Mouse (Mus musculus) embryo, embryonic 11 days (tissue): ENCODE results near the gene Cnih1.
"Not testable (repeated sequence)": the region's sequence is repeated elsewhere in the genome, so short reads cannot be mapped to it uniquely, and the experiment has no call there.

ENCODE experiments used
- DNase-seq: peaks from one replicate; pipeline ENCODE4 v3.0.0-alpha.2; 2015

Gene Cnih1

GRCm38 (mm10) chr14:46787787-46788504 lies at the start of gene Cnih1:
Gene Cnih1 (minus strand): TSS chr14:46788411.
- peak; percentile 95 for DNase-seq

GRCm38 (mm10) chr14:46832354-46833272 lies 44.4 kb upstream of the Cnih1 start:
- peak; percentile 50 for DNase-seq

- peak; percentile 98 for DNase-seq
Observed at GRCm38 (mm10) chr14:46831837-46832333, 43.7 kb upstream of the Cnih1 start, which contains the start of gene Cgrrf1. Gene Cgrrf1 (plus strand): TSS chr14:46832125.

DNA sequence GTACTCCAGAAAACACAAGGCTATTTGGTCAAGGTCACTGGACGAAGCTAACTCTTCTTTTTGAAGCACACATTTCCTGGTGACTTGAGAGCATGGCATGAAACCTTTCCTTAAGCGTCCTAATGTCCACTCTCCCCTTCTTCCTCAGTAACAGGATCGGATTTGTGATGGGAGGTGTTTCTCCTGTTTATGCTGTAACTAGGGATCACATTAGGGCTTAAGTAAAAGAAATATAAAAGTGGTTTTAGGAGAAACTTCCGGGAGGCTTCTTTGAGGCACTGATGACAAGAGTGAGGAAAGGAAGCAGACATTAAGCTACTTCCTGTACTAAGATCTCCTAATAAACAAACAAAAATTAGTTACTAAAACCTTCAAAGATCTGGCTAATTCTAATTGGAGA lies 43.1 kb upstream of the Cnih1 start:
- DNase-seq = peak; percentile 17

- DNase-seq = no peak
Observed at GRCm38 (mm10) chr14:46827430-46827829, 39.2 kb upstream of the Cnih1 start.

DNA sequence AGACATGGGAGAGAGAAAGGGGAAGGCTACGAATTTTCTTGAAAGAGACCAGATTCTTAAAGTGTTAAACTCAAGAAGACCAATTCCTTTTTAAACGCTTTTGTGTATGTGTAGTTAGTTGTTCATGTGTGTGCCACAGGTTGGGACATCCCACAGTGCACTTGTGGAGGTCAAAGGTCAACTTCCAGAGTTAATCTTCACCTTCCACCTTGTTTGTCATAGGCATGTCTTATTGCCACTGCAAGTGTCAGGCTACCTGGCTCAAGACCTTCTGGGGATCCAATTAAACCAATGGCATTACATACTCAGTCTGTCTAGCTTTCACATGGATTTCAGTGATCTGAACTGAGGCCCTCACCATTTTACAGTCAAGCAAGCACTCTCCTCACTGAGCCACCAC lies 35.8 kb upstream of the Cnih1 start:
- DNase-seq = no peak

GRCm38 (mm10) chr14:46821873-46822716 lies 33.9 kb upstream of the Cnih1 start, which contains the start of gene Gmfb:
Gene Gmfb (minus strand): TSS chr14:46822242.
- DNase-seq = peak; percentile 96

GRCm38 (mm10) chr14:46821271-46821872 lies 33.2 kb upstream of the Cnih1 start:
- DNase-seq = peak; percentile 29

- DNase-seq = not testable (repeated sequence)
Observed at GRCm38 (mm10) chr14:46819961-46820360, 31.8 kb upstream of the Cnih1 start.

- DNase-seq = no peak
Observed at GRCm38 (mm10) chr14:46818743-46819142, 30.5 kb upstream of the Cnih1 start.

DNA sequence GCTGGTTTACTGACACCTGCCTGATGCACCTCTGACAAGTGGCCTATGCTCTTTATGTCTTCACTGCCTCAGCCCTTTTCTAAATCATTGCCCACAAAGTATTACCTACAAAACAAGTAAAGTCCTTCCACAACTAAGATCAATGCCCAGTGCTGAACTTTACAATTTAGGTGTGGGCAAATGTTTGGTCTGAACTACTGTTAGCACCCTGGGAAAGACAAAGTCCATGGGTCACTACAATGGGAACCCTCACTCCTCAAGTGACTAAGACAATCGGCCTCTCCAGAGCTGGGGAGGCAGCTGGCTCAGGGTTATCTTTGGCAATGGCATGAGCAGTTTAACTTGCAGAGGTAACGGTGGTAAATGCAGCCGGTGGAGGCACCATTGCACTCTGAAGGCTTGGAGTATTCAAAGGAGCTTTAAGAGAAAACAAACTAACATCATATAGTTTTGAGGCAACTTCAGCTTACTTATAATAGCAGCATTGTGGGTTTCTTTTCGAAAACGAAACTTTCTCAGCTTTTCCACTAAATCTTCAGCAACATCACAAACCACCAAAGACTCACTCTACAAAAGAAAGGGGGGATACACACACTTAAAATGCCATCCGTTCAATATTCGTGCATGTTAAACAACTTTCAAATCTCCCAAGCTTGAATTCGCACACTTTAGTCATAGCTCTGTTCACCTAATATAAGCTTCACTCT lies 28.9 kb upstream of the Cnih1 start:
- no peak for DNase-seq

DNA sequence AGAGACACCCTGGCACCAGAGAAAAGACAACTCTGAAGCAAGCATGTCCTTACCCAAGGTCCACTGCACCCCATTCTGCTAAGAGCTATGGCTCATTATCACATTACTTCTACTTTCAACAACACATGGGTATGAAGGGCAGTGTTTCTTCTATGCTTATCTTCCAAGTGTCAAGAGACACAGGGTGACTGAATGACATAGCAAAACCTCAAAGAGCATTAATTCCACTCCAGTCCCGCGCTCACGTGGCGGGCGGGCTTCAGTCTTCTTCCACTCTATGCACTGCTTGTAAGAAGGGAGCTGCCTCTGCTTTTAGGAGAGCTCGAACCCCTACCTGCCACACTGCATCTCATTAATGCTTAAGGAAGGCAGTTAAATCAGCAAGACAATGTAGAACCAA lies 27.4 kb upstream of the Cnih1 start:
- no peak for DNase-seq

DNA sequence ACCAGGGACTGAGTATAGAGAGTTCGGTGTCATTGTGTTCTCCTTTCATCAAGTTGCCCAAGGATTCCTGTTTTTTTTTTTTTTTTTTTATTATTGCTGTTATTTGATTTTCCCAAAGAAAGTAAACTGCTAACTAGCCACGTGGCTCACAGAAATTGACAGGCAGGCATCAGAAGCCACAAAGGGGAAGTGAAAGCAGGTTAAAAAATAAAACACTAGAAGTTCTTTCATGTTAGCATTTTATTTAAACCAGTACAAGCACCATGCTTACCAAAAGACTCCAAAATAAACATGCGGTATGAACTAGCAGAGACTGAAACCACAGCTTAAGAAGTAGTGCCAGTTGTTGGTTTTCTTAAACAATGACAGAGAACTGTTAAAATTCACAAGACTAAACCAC lies 19.7 kb upstream of the Cnih1 start:
- DNase-seq = no peak

DNA sequence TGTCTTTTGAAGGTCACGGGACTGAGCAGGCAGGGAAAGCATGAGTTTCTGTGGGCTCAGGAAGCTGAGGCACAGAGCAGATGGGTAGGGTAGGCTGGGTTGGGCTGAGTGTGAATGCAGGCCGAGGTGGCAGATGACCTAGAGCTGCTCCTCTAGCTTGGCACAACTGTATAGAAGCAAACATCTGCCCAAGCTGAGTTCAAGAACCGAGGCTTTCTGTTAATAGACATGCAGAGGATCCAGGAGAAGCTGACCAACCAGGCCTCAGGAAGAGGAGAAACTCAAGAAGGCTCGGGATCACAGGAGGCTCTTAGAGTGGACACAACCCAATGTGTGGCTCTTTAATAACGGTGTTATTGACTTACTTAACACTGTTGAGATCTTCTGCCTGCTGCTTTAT lies 18.0 kb upstream of the Cnih1 start:
- DNase-seq = no peak

DNA sequence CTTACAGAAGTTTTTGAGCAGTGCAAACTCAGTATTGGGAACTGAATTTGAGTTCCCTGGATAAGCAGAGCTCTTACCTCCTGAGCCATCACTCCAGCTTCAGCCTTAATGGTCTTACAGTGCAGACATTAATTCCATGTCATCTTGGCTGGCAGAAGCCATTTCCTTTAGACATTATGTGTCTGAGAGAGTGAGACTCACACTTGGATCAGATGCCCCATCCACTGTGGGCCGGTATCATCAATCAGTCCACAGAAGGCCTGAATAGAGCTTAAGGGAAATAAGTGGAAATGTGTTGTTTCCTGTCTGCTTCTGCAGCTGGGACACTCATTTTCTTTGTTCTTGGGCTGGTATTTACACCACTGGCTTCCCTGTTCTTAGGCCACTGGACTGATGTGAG lies 15.6 kb upstream of the Cnih1 start:
- no peak for DNase-seq

DNA sequence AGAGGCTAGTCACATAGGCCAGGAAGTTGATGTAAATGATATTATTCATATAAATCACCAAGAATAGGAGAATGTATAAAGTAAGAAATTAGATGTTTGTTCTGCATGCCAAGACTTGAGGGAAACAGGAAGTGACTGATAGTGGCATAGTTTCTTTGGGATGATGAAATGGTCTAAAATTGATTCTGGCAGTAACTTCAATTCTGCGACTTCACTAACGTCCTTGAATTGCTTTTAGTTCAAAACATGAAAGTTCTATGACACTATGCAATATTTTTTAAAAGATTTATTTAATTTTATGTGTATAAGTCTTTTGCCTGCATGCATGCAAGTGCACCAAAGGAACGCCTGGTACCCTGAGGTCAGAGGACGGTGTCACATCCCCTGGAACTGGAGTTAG lies 15.0 kb upstream of the Cnih1 start:
- no peak for DNase-seq

GRCm38 (mm10) chr14:46800684-46801345 lies 12.6 kb upstream of the Cnih1 start:
- no peak for DNase-seq

- no peak for DNase-seq
Observed at GRCm38 (mm10) chr14:46794157-46794556, 5.9 kb upstream of the Cnih1 start.

DNA sequence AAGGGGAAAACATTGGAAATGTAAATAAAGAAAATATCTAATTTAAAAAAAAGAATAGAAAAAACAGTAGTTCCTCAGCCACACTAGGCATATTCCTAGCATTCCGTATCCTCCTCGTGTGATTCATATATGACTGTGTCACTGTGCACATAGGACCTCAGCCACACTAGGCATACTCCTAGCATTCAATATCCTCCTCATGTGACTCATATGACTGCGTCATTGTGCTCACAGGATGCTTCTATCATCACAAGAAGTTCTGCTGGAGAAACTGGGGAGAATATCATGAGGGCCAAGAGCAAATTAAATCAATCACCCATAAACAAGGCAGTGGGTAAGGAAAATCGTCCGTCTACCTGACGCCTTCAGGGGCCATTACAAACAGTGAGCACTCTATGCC lies 2.5 kb upstream of the Cnih1 start:
- no peak for DNase-seq

GRCm38 (mm10) chr14:46790303-46790702 lies 2.1 kb upstream of the Cnih1 start:
- no peak for DNase-seq

- no peak for DNase-seq
Observed at GRCm38 (mm10) chr14:46788505-46788901, 292 bp upstream of the Cnih1 start.
